Mouse (Mus musculus) heart, embryonic 15.5 days (tissue): ENCODE measurements around the gene Rtkn2. TPM values are rescaled to one million over a fixed set of nuclear protein-coding genes. Genes with fewer than 3 reads are reported as not detected.

Experiments
- ATAC-seq: fragments of 200-750 bp; cut with Nextera tagmentation; replicated peaks from 2 replicates; pipeline ENCODE4 v1.8.0; 2017; ENCODE audit warnings: low read depth, moderate TSS enrichment; ENCODE audit not compliant: insufficient number of reproducible peaks, insufficient read depth, low FRiP score
- H3K27ac ChIP-seq: fragments of 300-500 bp; sonication (generic); 2 replicates; pipeline ENCODE4 v1.5.1; 2015; ENCODE audit warnings: mild to moderate bottlenecking, inconsistent platforms
- H3K27me3 ChIP-seq: fragments of 300-500 bp; sonication (generic); 2 replicates; pipeline ENCODE4 v1.6.1; 2015; ENCODE audit warnings: inconsistent platforms
- H3K36me3 ChIP-seq: fragments of 300-500 bp; sonication (generic); 2 replicates; pipeline ENCODE4 v1.6.1; 2015; ENCODE audit warnings: mild to moderate bottlenecking, inconsistent platforms
- H3K4me1 ChIP-seq: fragments of 300-500 bp; sonication (generic); replicated peaks from 2 replicates; pipeline ENCODE4 v1.6.1; 2015; ENCODE audit warnings: inconsistent platforms
- H3K4me2 ChIP-seq: fragments of 300-500 bp; sonication (generic); 2 replicates; pipeline ENCODE4 v1.6.1; 2015; ENCODE audit warnings: inconsistent platforms, mild to moderate bottlenecking, moderate library complexity
- H3K4me3 ChIP-seq: fragments of 300-500 bp; sonication (generic); 2 replicates; pipeline ENCODE4 v1.5.1; 2015; ENCODE audit warnings: mild to moderate bottlenecking, inconsistent platforms
- H3K9ac ChIP-seq: fragments of 300-500 bp; sonication (generic); 2 replicates; pipeline ENCODE4 v1.6.1; 2015; ENCODE audit warnings: mild to moderate bottlenecking, inconsistent platforms
- H3K9me3 ChIP-seq: fragments of 300-500 bp; sonication (generic); replicated peaks from 2 replicates; pipeline ENCODE4 v1.6.1; 2016; ENCODE audit warnings: inconsistent platforms
- WGBS: fragments of 180-500 bp; shearing (Covaris S2); methylation state at CpG from one replicate; pipeline ENCODE4 v1.1.7; 2015; ENCODE audit warnings: mixed read lengths; 5-methylcytosine and 5-hydroxymethylcytosine counted together
- polyA plus RNA-seq: library from polyadenylated mRNA; unstranded; fragments of >200 nt; fragmentation: Nextera tagmentation; extraction: Ambion mirVana; gene quantifications from 2 replicates; pipeline ENCODE4 v1.2.1, GENCODE M21; 2015

Gene Rtkn2
- polyA plus RNA-seq, 1 experiment from 2014 or later: 6.3 TPM

DNA sequence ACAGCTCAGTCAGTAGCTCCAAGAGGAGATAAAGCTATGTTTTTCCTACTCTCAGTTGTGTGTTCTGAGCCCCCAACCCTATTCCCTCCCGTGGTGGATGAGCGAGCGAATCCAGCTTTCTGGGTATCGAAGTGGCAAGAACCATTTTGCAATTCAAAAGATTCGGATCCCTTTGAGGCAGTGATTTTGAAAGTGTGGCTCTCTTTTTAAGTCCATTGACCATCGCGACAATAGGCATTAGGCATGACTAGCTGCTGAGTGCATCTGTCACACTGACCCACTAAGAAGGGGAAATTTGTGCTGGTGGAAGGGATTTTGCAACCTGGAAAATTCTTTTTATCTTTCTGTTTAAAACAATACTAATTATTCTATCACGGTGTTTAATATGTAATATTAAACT, 15.3 kb upstream of the Rtkn2 start:
- H3K4me3 ChIP-seq: no peak overlapping the region
- no peak overlapping the region for H3K4me2 ChIP-seq
- no peak overlapping the region for H3K9ac ChIP-seq
- H3K4me1 ChIP-seq: no peaks in the 10 kb centered on the region
- no peak overlapping the region for H3K27ac ChIP-seq
- H3K9me3 ChIP-seq: no peaks in the 10 kb centered on the region
- no peak for ATAC-seq
- 65% methylated on average over 8 of the region's 8 CpGs for WGBS
- no peaks in the 10 kb centered on the region; the same call in 1 of the 2 replicates for H3K27me3 ChIP-seq
- H3K36me3 ChIP-seq: no peaks in the 10 kb centered on the region

DNA sequence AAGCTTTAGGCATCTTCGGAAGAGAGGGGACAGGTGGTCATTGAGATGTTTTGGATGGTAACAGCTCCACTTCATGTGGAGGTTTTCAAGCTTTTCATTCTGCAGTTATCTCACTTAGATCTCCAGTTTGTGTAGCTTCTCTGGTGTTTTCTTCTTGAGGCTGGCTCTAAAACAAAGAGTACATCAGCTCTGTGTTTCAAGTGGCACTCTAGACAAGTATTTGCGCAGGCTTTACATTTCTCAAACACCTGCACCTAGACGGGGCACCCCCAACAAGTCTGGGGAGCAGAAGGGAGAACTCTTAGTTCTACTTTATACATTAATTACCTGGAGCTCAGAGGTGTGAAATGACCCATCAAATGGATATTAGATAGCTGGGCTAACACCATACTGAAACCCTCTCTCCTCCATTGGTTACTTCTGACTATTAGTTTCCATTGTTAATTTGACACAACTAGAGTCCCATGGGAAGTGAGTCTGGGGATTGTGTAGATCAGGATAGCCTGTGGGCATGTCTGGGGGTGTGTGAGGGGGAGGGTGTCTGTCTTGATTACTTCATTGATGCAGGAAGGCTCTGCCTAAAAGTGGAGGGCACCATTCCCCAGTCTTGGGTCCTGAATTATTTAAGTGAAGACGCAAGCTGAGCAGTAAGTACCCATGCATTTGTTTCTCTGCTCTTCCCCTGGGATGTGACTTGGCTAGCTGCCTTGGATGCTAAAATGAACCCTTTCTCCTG, 14.0 kb upstream of the Rtkn2 start:
- no peaks in the 10 kb centered on the region for H3K36me3 ChIP-seq
- WGBS: 81% methylated on average over 4 of the region's 4 CpGs
- no peak overlapping the region for H3K9ac ChIP-seq
- H3K4me1 ChIP-seq: no peaks in the 10 kb centered on the region
- no peak for ATAC-seq
- no peak overlapping the region for H3K4me2 ChIP-seq
- no peaks in the 10 kb centered on the region; the same call in 1 of the 2 replicates for H3K27me3 ChIP-seq
- no peak overlapping the region for H3K4me3 ChIP-seq
- H3K9me3 ChIP-seq: no peaks in the 10 kb centered on the region
- H3K27ac ChIP-seq: peak overlapping the region; percentile 42; the same call in 1 of the 2 replicates

DNA sequence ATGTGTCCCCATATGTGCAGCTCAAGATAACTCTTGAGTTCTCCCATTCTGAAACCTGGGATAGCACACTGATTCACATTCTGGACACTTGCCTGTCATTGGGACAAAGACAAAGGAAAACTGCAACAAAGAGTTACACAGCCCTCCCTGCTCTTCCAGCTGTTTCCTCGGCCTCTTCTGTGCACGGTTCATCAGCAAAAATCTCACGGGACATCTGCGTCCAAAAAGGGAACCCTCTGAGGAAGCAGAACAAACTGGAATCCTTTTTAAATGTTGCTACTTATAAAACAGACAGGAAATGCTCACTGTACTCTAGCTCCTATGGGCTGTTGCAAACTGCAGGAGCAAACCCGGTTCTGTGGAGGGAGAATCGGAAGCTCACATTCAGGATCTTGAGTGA, 13.3 kb upstream of the Rtkn2 start:
- 42% methylated on average over 6 of the region's 6 CpGs for WGBS
- H3K27me3 ChIP-seq: no peaks in the 10 kb centered on the region; the same call in 1 of the 2 replicates
- no peak overlapping the region for H3K9ac ChIP-seq
- no peaks in the 10 kb centered on the region for H3K4me1 ChIP-seq
- no peaks in the 10 kb centered on the region for H3K9me3 ChIP-seq
- H3K27ac ChIP-seq: peak overlapping the region; percentile 42; the same call in 1 of the 2 replicates
- ATAC-seq: no peak
- no peaks in the 10 kb centered on the region for H3K36me3 ChIP-seq
- no peak overlapping the region for H3K4me3 ChIP-seq
- no peak overlapping the region for H3K4me2 ChIP-seq

GRCm38 (mm10) chr10:67966983-67967382, 12.4 kb upstream of the Rtkn2 start:
- no peak overlapping the region for H3K4me2 ChIP-seq
- no peaks in the 10 kb centered on the region for H3K36me3 ChIP-seq
- no peaks in the 10 kb centered on the region for H3K9me3 ChIP-seq
- no peaks in the 10 kb centered on the region; the same call in 1 of the 2 replicates for H3K27me3 ChIP-seq
- no peak overlapping the region for H3K27ac ChIP-seq
- 67% methylated on average over 2 of the region's 2 CpGs for WGBS
- no peak overlapping the region for H3K4me3 ChIP-seq
- H3K9ac ChIP-seq: no peak overlapping the region
- H3K4me1 ChIP-seq: no peaks in the 10 kb centered on the region
- ATAC-seq: no peak

DNA sequence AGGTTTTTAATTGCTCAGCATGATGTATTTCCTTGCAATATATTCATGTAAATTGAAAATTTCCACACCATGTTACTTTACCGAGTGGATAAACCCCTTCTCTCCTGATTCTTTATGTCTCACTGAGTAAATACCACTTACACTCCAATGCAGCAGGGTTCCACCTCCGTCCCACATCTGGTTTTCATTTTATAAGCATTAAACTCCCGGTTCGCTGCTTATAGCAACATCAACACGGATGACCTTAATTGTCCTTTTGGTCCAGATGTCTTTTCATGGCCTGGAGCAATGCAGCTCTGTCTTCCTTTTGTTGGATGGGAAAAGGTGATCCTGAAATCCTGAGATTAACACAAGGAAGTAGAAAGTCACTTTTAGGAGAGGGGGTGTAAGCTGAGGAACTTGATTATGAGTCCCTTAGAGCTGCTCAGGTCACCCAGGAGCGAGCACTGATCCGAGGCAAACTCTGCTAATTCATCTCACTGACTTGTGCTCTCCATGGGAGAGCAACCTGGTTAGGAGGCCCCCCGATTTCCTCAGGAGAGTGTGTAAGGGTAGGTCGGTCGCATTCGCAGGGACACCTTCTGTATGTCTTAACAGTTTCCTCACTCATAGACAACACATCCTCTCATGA, 8.1 kb upstream of the Rtkn2 start:
- WGBS: 67% methylated on average over 11 of the region's 11 CpGs
- Histone ChIP-seq H3K4me2 (no peak overlapping the region), H3K4me1 (no peaks in the 10 kb centered on the region), H3K9ac (no peak overlapping the region), H3K4me3 (no peak overlapping the region), H3K36me3 (no peaks in the 10 kb centered on the region), H3K27me3 (no peaks in the 10 kb centered on the region), H3K27ac (no peak overlapping the region), H3K9me3 (no peaks in the 10 kb centered on the region)
- ATAC-seq: no peak

- Histone ChIP-seq H3K27ac (no peak overlapping the region), H3K9ac (no peak overlapping the region), H3K27me3 (no peaks in the 10 kb centered on the region), H3K4me1 (peaks cover 7% of the 10 kb centered on the region; the same call in 1 of the 2 replicates), H3K9me3 (no peaks in the 10 kb centered on the region), H3K4me2 (no peak overlapping the region), H3K4me3 (no peak overlapping the region), H3K36me3 (no peaks in the 10 kb centered on the region)
- WGBS: 49% methylated on average over 4 of the region's 4 CpGs
- no peak for ATAC-seq
Observed at GRCm38 (mm10) chr10:67977271-67977670, 2.1 kb upstream of the Rtkn2 start.

- H3K4me3 ChIP-seq: no peak overlapping the region
- H3K4me2 ChIP-seq: no peak overlapping the region
- H3K27ac ChIP-seq: no peak overlapping the region
- peaks cover 16% of the 10 kb centered on the region for H3K4me1 ChIP-seq
- no peak for ATAC-seq
- no peaks in the 10 kb centered on the region for H3K9me3 ChIP-seq
- 90% methylated on average over 8 of the region's 8 CpGs for WGBS
- no peaks in the 10 kb centered on the region for H3K27me3 ChIP-seq
- H3K9ac ChIP-seq: no peak overlapping the region
- no peaks in the 10 kb centered on the region; the same call in 1 of the 2 replicates for H3K36me3 ChIP-seq
Observed at GRCm38 (mm10) chr10:67983776-67984175, 4.4 kb downstream of the Rtkn2 start.

DNA sequence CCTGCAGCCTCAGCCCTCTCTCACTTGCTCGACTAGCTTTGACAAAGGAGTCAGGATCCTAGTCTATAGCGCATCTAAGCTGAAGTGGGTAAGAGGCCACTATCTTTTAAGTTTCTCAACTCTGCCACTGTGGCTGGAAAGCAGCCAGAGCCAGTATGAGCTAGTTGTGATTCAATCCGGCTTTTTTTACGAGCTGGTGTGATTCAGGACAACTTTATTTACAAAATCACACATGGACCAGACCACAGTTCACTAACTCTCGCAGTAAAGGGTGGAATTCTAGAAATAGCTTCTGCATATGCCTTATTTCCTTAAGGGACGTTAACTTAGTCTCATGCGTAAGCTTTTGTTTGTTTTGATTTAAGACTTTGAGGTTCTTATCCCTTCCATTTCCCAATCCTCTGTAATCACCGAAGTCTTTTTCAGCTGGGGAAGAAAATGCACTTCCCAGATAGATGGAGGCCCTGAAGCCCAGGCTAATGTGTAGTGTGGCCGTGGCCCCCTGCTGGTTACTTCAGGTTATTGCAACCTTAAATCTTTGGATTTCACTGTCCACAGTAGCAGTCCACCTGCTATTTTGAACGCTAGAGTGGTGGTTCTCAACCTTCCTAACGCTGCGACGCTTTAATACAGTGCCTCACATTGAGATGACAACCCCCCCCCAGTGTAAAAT, 5.0 kb downstream of the Rtkn2 start:
- Histone ChIP-seq H3K9ac (no peak overlapping the region), H3K4me1 (peaks cover 14% of the 10 kb centered on the region), H3K27me3 (no peaks in the 10 kb centered on the region), H3K4me3 (no peak overlapping the region), H3K9me3 (no peaks in the 10 kb centered on the region), H3K27ac (no peak overlapping the region), H3K36me3 (no peaks in the 10 kb centered on the region; the same call in 1 of the 2 replicates), H3K4me2 (no peak overlapping the region)
- ATAC-seq: no peak
- WGBS: 37% methylated on average over 13 of the region's 13 CpGs

GRCm38 (mm10) chr10:67985100-67985499, 5.7 kb downstream of the Rtkn2 start:
- H3K9ac ChIP-seq: no peak overlapping the region
- no peaks in the 10 kb centered on the region; the same call in 1 of the 2 replicates for H3K36me3 ChIP-seq
- H3K4me2 ChIP-seq: no peak overlapping the region
- 86% methylated on average over 17 of the region's 17 CpGs for WGBS
- no peak overlapping the region for H3K4me3 ChIP-seq
- no peak for ATAC-seq
- H3K27ac ChIP-seq: no peak overlapping the region
- H3K27me3 ChIP-seq: no peaks in the 10 kb centered on the region
- no peaks in the 10 kb centered on the region for H3K9me3 ChIP-seq
- H3K4me1 ChIP-seq: peaks cover 11% of the 10 kb centered on the region

GRCm38 (mm10) chr10:67995356-67995755, 16.0 kb downstream of the Rtkn2 start:
- Histone ChIP-seq H3K36me3 (no peaks in the 10 kb centered on the region), H3K9me3 (no peaks in the 10 kb centered on the region), H3K9ac (no peak overlapping the region), H3K27me3 (no peaks in the 10 kb centered on the region), H3K27ac (no peak overlapping the region), H3K4me2 (no peak overlapping the region), H3K4me3 (no peak overlapping the region), H3K4me1 (peaks cover 7% of the 10 kb centered on the region; the same call in 1 of the 2 replicates)
- no peak for ATAC-seq
- 54% methylated on average over 12 of the region's 12 CpGs for WGBS

DNA sequence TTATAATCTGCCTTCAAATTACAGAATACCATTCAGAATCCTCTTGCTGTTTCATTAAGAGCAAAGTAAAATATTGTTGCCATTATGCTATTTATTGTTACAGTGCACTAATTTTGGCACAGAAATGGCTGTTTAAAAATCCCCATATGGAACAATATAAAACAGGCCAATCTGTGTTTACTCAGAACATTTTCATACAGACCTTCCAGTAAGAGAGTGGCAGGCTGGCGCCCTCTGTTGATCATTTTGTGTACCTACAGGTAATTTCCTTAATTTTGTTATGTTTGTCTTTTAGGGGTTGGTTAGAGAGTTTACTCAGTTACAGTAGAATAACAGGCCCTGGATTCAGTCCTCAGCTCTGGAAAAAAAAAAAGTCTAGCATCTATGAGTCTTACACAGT, 16.8 kb downstream of the Rtkn2 start:
- WGBS: 0% methylated on average over 1 of the region's 1 CpGs

More for the DNA sequence above, 16.8 kb downstream of the Rtkn2 start:
- Histone ChIP-seq H3K27me3 (no peaks in the 10 kb centered on the region), H3K36me3 (no peaks in the 10 kb centered on the region), H3K9me3 (no peaks in the 10 kb centered on the region), H3K4me1 (peaks cover 7% of the 10 kb centered on the region; the same call in 1 of the 2 replicates), H3K4me2 (no peak overlapping the region), H3K27ac (no peak overlapping the region), H3K4me3 (no peak overlapping the region), H3K9ac (no peak overlapping the region)
- no peak for ATAC-seq
